In genomic region chr2:168590556-168590955, GRCm38 (mm10) we compare ENCODE assay signal across 8 mouse cellular contexts. TPM values are rescaled to one million over a fixed set of nuclear protein-coding genes. Genes with fewer than 3 reads are reported as not detected.
DNase-seq lines count a peak whose midpoint lies in the region; ATAC-seq and TF ChIP-seq lines count a peak whose summit lies in the region.

No protein-coding gene starts in this region.

- peak overlapping the region; percentile 82 for H3K4me3 ChIP-seq in gastrocnemius, adult 2 months
- peak overlapping the region; percentile 63 for H3K4me3 ChIP-seq in intestine, embryonic 16.5 days (ENCODE audit: low read length)
- peak overlapping the region; percentile 30; the same call in 1 of the 2 replicates for H3K4me3 ChIP-seq in midbrain, postnatal 0 days (ENCODE audit: low read depth, low read length)

- no peak for DNase-seq in gastrocnemius, adult 2 months
- DNase-seq in gastrocnemius, postnatal 36 days, result no peak
- no peak for DNase-seq in midbrain, postnatal 0 days (ENCODE audit: low spot score)
- no peak for DNase-seq in left cerebral cortex, adult 18-20 months (ENCODE audit: low spot score in 2 of 2)
- no peak for DNase-seq in right cerebral cortex, postnatal 36 days (ENCODE audit: low spot score in 2 of 2)

- H3K4me1 ChIP-seq in intestine, embryonic 16.5 days (ENCODE audit: control insufficient read depth, insufficient read depth, low read length), result peaks cover 13% of the 10 kb centered on the region
- peaks cover 16% of the 10 kb centered on the region for H3K4me1 ChIP-seq in midbrain, postnatal 0 days (ENCODE audit: insufficient read depth, low read length)

- peak overlapping the region; percentile 73 for H3K4me2 ChIP-seq in intestine, embryonic 16.5 days (ENCODE audit: low read depth, low read length)
- peak overlapping the region; percentile 49 for H3K4me2 ChIP-seq in midbrain, postnatal 0 days (ENCODE audit: low read depth, low read length, poor library complexity, severe bottlenecking)

- WGBS in intestine, embryonic 16.5 days, result 33% methylated on average over 10 of the region's 10 CpGs
- 54% methylated on average over 10 of the region's 10 CpGs for WGBS in midbrain, postnatal 0 days

- peak overlapping the region; percentile 26; the same call in 1 of the 2 replicates for H3K9ac ChIP-seq in intestine, embryonic 16.5 days (ENCODE audit: low read depth, low read length)
- no peak overlapping the region for H3K9ac ChIP-seq in midbrain, postnatal 0 days (replicated peaks; ENCODE audit: low read length, poor library complexity, severe bottlenecking)

- peaks cover 17% of the 10 kb centered on the region for H3K27me3 ChIP-seq in intestine, embryonic 16.5 days (replicated peaks; ENCODE audit: control insufficient read depth, insufficient read depth, low read length)
- H3K27me3 ChIP-seq in midbrain, postnatal 0 days (ENCODE audit: insufficient read depth, low read length), result peaks cover 14% of the 10 kb centered on the region

- 0 out of 2 replicates have a peak, but pooled peaks have one; percentile 20 for ATAC-seq in common myeloid progenitor, adult 5-6 weeks (replicated peaks; ENCODE audit: low read depth, poor library complexity, severe bottlenecking)
- ATAC-seq in intestine, embryonic 16.5 days, result peak; percentile 8; the same call in 1 of the 2 replicates
- ATAC-seq in midbrain, postnatal 0 days (ENCODE audit: low FRiP score), result no peak
- ATAC-seq in cerebellum, adult (ENCODE audit: insufficient number of reproducible peaks, low FRiP score, low TSS enrichment), result no peak

- intact Hi-C loops in gastrocnemius, adult 2 months (cut with DNase I), result loop anchor here (5.0 kb wide), 2 partner anchors 37 to 38 kb away; no protein-coding TSS in a partner anchor
- intact Hi-C loops in gastrocnemius, postnatal 36 days (cut with DNase I), result no loop called here

- no peak for TF ChIP-seq CTCF in gastrocnemius, adult 2 months (IDR thresholded peaks at IDR 0.05)
- no peak for TF ChIP-seq CTCF in midbrain, postnatal 0 days (IDR thresholded peaks at IDR 0.05)

- H3K27ac ChIP-seq in gastrocnemius, adult 2 months, result peak overlapping the region; percentile 89
- no peak overlapping the region for H3K27ac ChIP-seq in intestine, embryonic 16.5 days (ENCODE audit: low read length)
- H3K27ac ChIP-seq in midbrain, postnatal 0 days (ENCODE audit: low read depth, low read length), result no peak overlapping the region

- no peaks in the 10 kb centered on the region for H3K9me3 ChIP-seq in intestine, embryonic 16.5 days (ENCODE audit: control insufficient read depth, low read length)
- no peaks in the 10 kb centered on the region for H3K9me3 ChIP-seq in midbrain, postnatal 0 days (ENCODE audit: low read length)

- H3K36me3 ChIP-seq in intestine, embryonic 16.5 days (ENCODE audit: control insufficient read depth, insufficient read depth, low read length), result no peaks in the 10 kb centered on the region
- no peaks in the 10 kb centered on the region for H3K36me3 ChIP-seq in midbrain, postnatal 0 days (ENCODE audit: insufficient read depth, low read length)

RNA-seq across cellular contexts. Expression of gene Nfatc2, which starts 10.9 kb away (rescaled TPM):
- 1 to 10 TPM; 7.1 to 9.1 TPM for total RNA-seq in gastrocnemius, adult 2 months (2021)
- total RNA-seq in gastrocnemius, postnatal 36 days (2021), result 10 to 100 TPM in 1 of 2 experiments, 1 to 10 TPM in 1; 5.3 to 10.4 TPM
- 1.3 TPM in 2 replicates for total RNA-seq in common myeloid progenitor, adult 5-6 weeks (2017)
- 1.6 and 1.7 TPM in 2 replicates for polyA plus RNA-seq in intestine, embryonic 16.5 days (2015; fragmentation: Nextera tagmentation; extraction: Ambion mirVana)
- total RNA-seq in midbrain, postnatal 0 days (2014; rRNA removed), result 5.1 and 6.4 TPM in 2 replicates
- 7.3 and 8.2 TPM in 2 replicates for polyA plus RNA-seq in midbrain, postnatal 0 days (2015; fragmentation: Nextera tagmentation; extraction: Ambion mirVana)
- total RNA-seq in left cerebral cortex, adult 18-20 months (2021), result 10 to 100 TPM in 1 of 2 experiments, 1 to 10 TPM in 1; 9.3 to 11.7 TPM

Comparison
In these comparisons a context has a peak if more than half of its experiments do, and no peak if none do; other contexts are left out.
1. H3K4me3 ChIP-seq: peak in every context shown above with its lines; median percentile 82 in gastrocnemius, adult 2 months; 63 in intestine, embryonic 16.5 days; 30 in midbrain, postnatal 0 days.
2. ATAC-seq: peak in common myeloid progenitor, adult 5-6 weeks (single experiment) and intestine, embryonic 16.5 days (single experiment); none in midbrain, postnatal 0 days (single experiment) and cerebellum, adult (single experiment).